Mouse (Mus musculus): ENCODE results near the gene Vmn2r26.
"Not testable (repeated sequence)": the region's sequence is repeated elsewhere in the genome, so short reads cannot be mapped to it uniquely, and the experiment has no call there.

Gene Vmn2r26

DNA sequence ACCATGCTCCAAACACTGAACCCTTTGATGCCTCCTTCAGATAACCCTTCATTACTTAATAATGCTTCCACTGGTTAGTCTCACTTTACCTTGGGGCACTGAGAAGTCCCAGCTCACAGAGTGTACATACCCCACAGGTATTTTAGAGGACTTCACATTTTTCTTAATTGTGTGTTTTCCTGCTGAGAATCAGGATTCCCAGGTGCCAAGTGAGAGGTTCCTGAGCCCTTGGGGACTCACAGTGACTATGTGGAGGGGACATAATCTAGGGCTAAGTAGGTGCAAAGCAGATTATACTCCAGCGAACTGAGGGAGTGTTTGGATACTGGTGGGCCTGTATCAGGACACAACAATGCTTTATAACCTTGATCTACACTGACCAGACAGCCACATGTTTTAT is at the start of gene Vmn2r26:
Gene Vmn2r26, plus strand, starts transcription at position 301 of the 400 bp plus-strand sequence.
- in situ Hi-C loops (cut with MboI, MseI), result not testable (repeated sequence)

DNA sequence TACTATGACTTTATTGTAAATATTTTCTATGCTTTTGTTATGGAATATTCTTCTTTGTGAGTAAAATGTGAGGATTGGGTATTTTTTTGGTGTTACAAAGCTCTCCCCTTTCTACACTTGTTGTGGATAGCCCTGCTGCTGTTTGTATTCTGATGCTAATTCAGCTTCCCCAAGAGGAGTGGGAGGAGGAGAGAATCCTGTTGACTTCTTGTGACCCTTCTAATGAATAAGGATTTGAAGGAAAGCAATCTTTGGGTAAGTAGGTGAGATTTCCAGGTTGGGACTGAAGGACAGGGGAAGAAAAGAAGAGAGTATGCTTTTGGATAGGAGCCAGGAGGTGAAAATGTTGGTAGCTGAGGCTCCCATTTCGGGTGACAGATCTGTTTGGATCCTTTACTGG is 3.5 kb upstream of the Vmn2r26 start:
- in situ Hi-C loops (cut with MboI, MseI), result no loop called here

GRCm38 (mm10) chr6:124048388-124048787 is 24.0 kb downstream of the Vmn2r26 start:
- in situ Hi-C loops (cut with MboI, MseI), result no loop called here

DNA sequence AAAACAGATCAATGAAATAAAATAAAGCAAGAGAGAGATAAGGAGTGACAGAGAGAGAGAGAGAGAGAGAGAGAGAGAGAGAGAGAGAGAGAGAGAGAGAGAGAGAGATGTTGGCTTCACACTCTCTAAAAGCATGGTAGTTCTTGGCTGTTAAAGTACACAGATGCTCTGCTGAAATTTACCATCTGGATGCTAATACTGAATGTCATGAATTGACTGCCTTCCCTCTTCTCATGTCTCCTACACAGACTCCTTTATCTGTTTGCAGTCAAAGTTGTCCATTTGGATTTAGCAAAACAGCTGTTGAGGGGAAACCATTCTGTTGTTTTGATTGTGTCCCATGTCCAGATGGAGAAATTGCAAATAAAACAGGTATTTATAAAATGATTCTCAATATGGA is 29.2 kb downstream of the Vmn2r26 start:
- in situ Hi-C loops (cut with MboI, MseI), result not testable (repeated sequence)

- in situ Hi-C loops (cut with MboI, MseI), result no loop called here
Measured at GRCm38 (mm10) chr6:124102334-124102733, 78.0 kb downstream of the Vmn2r26 start.
